Mouse (Mus musculus) heart, embryonic 15.5 days (tissue): ENCODE measurements around the gene Dync1i1. TPM values are rescaled to one million over a fixed set of nuclear protein-coding genes. Genes with fewer than 3 reads are reported as not detected.

Experiments
- ATAC-seq: fragments of 200-750 bp; cut with Nextera tagmentation; replicated peaks from 2 replicates; pipeline ENCODE4 v1.8.0; 2017; ENCODE audit warnings: low read depth, moderate TSS enrichment; ENCODE audit not compliant: insufficient number of reproducible peaks, insufficient read depth, low FRiP score
- H3K27ac ChIP-seq: fragments of 300-500 bp; sonication (generic); 2 replicates; pipeline ENCODE4 v1.5.1; 2015; ENCODE audit warnings: mild to moderate bottlenecking, inconsistent platforms
- H3K27me3 ChIP-seq: fragments of 300-500 bp; sonication (generic); 2 replicates; pipeline ENCODE4 v1.6.1; 2015; ENCODE audit warnings: inconsistent platforms
- H3K36me3 ChIP-seq: fragments of 300-500 bp; sonication (generic); 2 replicates; pipeline ENCODE4 v1.6.1; 2015; ENCODE audit warnings: mild to moderate bottlenecking, inconsistent platforms
- H3K4me1 ChIP-seq: fragments of 300-500 bp; sonication (generic); replicated peaks from 2 replicates; pipeline ENCODE4 v1.6.1; 2015; ENCODE audit warnings: inconsistent platforms
- H3K4me2 ChIP-seq: fragments of 300-500 bp; sonication (generic); 2 replicates; pipeline ENCODE4 v1.6.1; 2015; ENCODE audit warnings: inconsistent platforms, mild to moderate bottlenecking, moderate library complexity
- H3K4me3 ChIP-seq: fragments of 300-500 bp; sonication (generic); 2 replicates; pipeline ENCODE4 v1.5.1; 2015; ENCODE audit warnings: mild to moderate bottlenecking, inconsistent platforms
- H3K9ac ChIP-seq: fragments of 300-500 bp; sonication (generic); 2 replicates; pipeline ENCODE4 v1.6.1; 2015; ENCODE audit warnings: mild to moderate bottlenecking, inconsistent platforms
- H3K9me3 ChIP-seq: fragments of 300-500 bp; sonication (generic); replicated peaks from 2 replicates; pipeline ENCODE4 v1.6.1; 2016; ENCODE audit warnings: inconsistent platforms
- WGBS: fragments of 180-500 bp; shearing (Covaris S2); methylation state at CpG from one replicate; pipeline ENCODE4 v1.1.7; 2015; ENCODE audit warnings: mixed read lengths; 5-methylcytosine and 5-hydroxymethylcytosine counted together
- polyA plus RNA-seq: library from polyadenylated mRNA; unstranded; fragments of >200 nt; fragmentation: Nextera tagmentation; extraction: Ambion mirVana; gene quantifications from 2 replicates; pipeline ENCODE4 v1.2.1, GENCODE M21; 2015

Gene Dync1i1
- polyA plus RNA-seq, 1 experiment from 2014 or later: 1.6 TPM

- ATAC-seq: no peak
- Histone ChIP-seq H3K9ac (no peak overlapping the region), H3K36me3 (no peaks in the 10 kb centered on the region), H3K4me2 (no peak overlapping the region), H3K27me3 (no peaks in the 10 kb centered on the region), H3K9me3 (no peaks in the 10 kb centered on the region), H3K4me1 (0 out of 2 replicates have a peak, but pooled peaks cover 2% of the 10 kb centered on the region), H3K4me3 (no peak overlapping the region), H3K27ac (no peak overlapping the region)
- WGBS: 63% methylated on average over 4 of the region's 4 CpGs
These were observed 101.6 kb downstream of the Dync1i1 start for GRCm38 (mm10) chr6:5827064-5827463.

GRCm38 (mm10) chr6:5828409-5828974 is 103.1 kb downstream of the Dync1i1 start:
- Histone ChIP-seq H3K9me3 (no peaks in the 10 kb centered on the region), H3K9ac (no peak overlapping the region), H3K27ac (no peak overlapping the region), H3K4me2 (no peak overlapping the region), H3K36me3 (no peaks in the 10 kb centered on the region), H3K4me3 (no peak overlapping the region), H3K27me3 (no peaks in the 10 kb centered on the region), H3K4me1 (0 out of 2 replicates have a peak, but pooled peaks cover 2% of the 10 kb centered on the region)
- ATAC-seq: no peak
- 66% methylated on average over 14 of the region's 14 CpGs for WGBS

- H3K4me1 ChIP-seq: 0 out of 2 replicates have a peak, but pooled peaks cover 2% of the 10 kb centered on the region
- no peak for ATAC-seq
- 61% methylated on average over 9 of the region's 9 CpGs for WGBS
These were observed 103.7 kb downstream of the Dync1i1 start for GRCm38 (mm10) chr6:5829148-5829547.

GRCm38 (mm10) chr6:5830717-5831116 is 105.3 kb downstream of the Dync1i1 start:
- no peaks in the 10 kb centered on the region for H3K9me3 ChIP-seq
- no peak overlapping the region for H3K9ac ChIP-seq
- no peaks in the 10 kb centered on the region for H3K36me3 ChIP-seq
- no peaks in the 10 kb centered on the region for H3K27me3 ChIP-seq
- no peak for ATAC-seq
- H3K27ac ChIP-seq: no peak overlapping the region
- WGBS: 56% methylated on average over 2 of the region's 2 CpGs
- no peak overlapping the region for H3K4me3 ChIP-seq
- 0 out of 2 replicates have a peak, but pooled peaks cover 2% of the 10 kb centered on the region for H3K4me1 ChIP-seq
- no peak overlapping the region for H3K4me2 ChIP-seq

More at GRCm38 (mm10) chr6:5829148-5829547, 103.7 kb downstream of the Dync1i1 start:
- Histone ChIP-seq H3K4me3 (no peak overlapping the region), H3K27ac (no peak overlapping the region), H3K9ac (no peak overlapping the region), H3K27me3 (no peaks in the 10 kb centered on the region), H3K9me3 (no peaks in the 10 kb centered on the region), H3K4me2 (no peak overlapping the region), H3K36me3 (no peaks in the 10 kb centered on the region)

- H3K27me3 ChIP-seq: no peaks in the 10 kb centered on the region
- H3K27ac ChIP-seq: no peak overlapping the region
- WGBS: 79% methylated on average over 3 of the region's 3 CpGs
- H3K9ac ChIP-seq: no peak overlapping the region
- 0 out of 2 replicates have a peak, but pooled peaks cover 2% of the 10 kb centered on the region for H3K4me1 ChIP-seq
- H3K4me3 ChIP-seq: no peak overlapping the region
- H3K9me3 ChIP-seq: no peaks in the 10 kb centered on the region
- no peak overlapping the region for H3K4me2 ChIP-seq
- no peaks in the 10 kb centered on the region for H3K36me3 ChIP-seq
- ATAC-seq: no peak
These were observed 105.8 kb downstream of the Dync1i1 start for GRCm38 (mm10) chr6:5831233-5831632.

- no peaks in the 10 kb centered on the region for H3K9me3 ChIP-seq
- WGBS: 93% methylated on average over 2 of the region's 2 CpGs
- H3K36me3 ChIP-seq: no peaks in the 10 kb centered on the region
- no peak overlapping the region for H3K9ac ChIP-seq
- H3K27me3 ChIP-seq: no peaks in the 10 kb centered on the region
- H3K27ac ChIP-seq: no peak overlapping the region
- no peak overlapping the region for H3K4me2 ChIP-seq
- no peak overlapping the region for H3K4me3 ChIP-seq
- no peak for ATAC-seq
- 0 out of 2 replicates have a peak, but pooled peaks cover 2% of the 10 kb centered on the region for H3K4me1 ChIP-seq
These were observed 107.4 kb downstream of the Dync1i1 start for GRCm38 (mm10) chr6:5832838-5833237.

- Histone ChIP-seq H3K4me2 (no peak overlapping the region), H3K4me1 (no peaks in the 10 kb centered on the region), H3K36me3 (no peaks in the 10 kb centered on the region), H3K9me3 (no peaks in the 10 kb centered on the region), H3K27me3 (no peaks in the 10 kb centered on the region), H3K27ac (no peak overlapping the region), H3K9ac (no peak overlapping the region), H3K4me3 (no peak overlapping the region)
- ATAC-seq: no peak
- 74% methylated on average over 5 of the region's 5 CpGs for WGBS
These were observed 117.0 kb downstream of the Dync1i1 start for GRCm38 (mm10) chr6:5842466-5842865.

- no peak overlapping the region for H3K9ac ChIP-seq
- WGBS: 90% methylated on average over 5 of the region's 5 CpGs
These were observed 120.7 kb downstream of the Dync1i1 start for GRCm38 (mm10) chr6:5846154-5846553.

GRCm38 (mm10) chr6:5854048-5854836 is 128.8 kb downstream of the Dync1i1 start:
- Histone ChIP-seq H3K4me1 (peaks cover 3% of the 10 kb centered on the region), H3K4me3 (no peak overlapping the region), H3K27ac (no peak overlapping the region), H3K4me2 (no peak overlapping the region), H3K36me3 (no peaks in the 10 kb centered on the region), H3K9me3 (no peaks in the 10 kb centered on the region), H3K9ac (no peak overlapping the region), H3K27me3 (no peaks in the 10 kb centered on the region)
- 82% methylated on average over 12 of the region's 12 CpGs for WGBS
- ATAC-seq: no peak

More at GRCm38 (mm10) chr6:5846154-5846553, 120.7 kb downstream of the Dync1i1 start:
- H3K4me2 ChIP-seq: no peak overlapping the region
- no peak overlapping the region for H3K27ac ChIP-seq
- no peaks in the 10 kb centered on the region for H3K4me1 ChIP-seq
- no peak overlapping the region for H3K4me3 ChIP-seq
- H3K9me3 ChIP-seq: no peaks in the 10 kb centered on the region
- H3K27me3 ChIP-seq: no peaks in the 10 kb centered on the region
- H3K36me3 ChIP-seq: no peaks in the 10 kb centered on the region
- ATAC-seq: no peak

- no peak for ATAC-seq
- Histone ChIP-seq H3K27ac (no peak overlapping the region), H3K4me1 (peaks cover 3% of the 10 kb centered on the region), H3K27me3 (no peaks in the 10 kb centered on the region), H3K9ac (no peak overlapping the region), H3K4me2 (no peak overlapping the region), H3K9me3 (no peaks in the 10 kb centered on the region), H3K4me3 (no peak overlapping the region), H3K36me3 (no peaks in the 10 kb centered on the region)
- 48% methylated on average over 6 of the region's 6 CpGs for WGBS
These were observed 130.1 kb downstream of the Dync1i1 start for GRCm38 (mm10) chr6:5855526-5855925.

- no peak overlapping the region for H3K9ac ChIP-seq
- peak overlapping the region; percentile 22; the same call in 1 of the 2 replicates for H3K4me3 ChIP-seq
- 9% methylated on average over 12 of the region's 12 CpGs for WGBS
- H3K27ac ChIP-seq: no peak overlapping the region
- peak overlapping the region; percentile 53 for H3K4me2 ChIP-seq
- peaks cover 3% of the 10 kb centered on the region for H3K4me1 ChIP-seq
- no peaks in the 10 kb centered on the region for H3K27me3 ChIP-seq
- no peaks in the 10 kb centered on the region for H3K36me3 ChIP-seq
- H3K9me3 ChIP-seq: no peaks in the 10 kb centered on the region
- ATAC-seq: no peak
These were observed 132.9 kb downstream of the Dync1i1 start for GRCm38 (mm10) chr6:5858371-5858770.
